Mouse (Mus musculus) layer of hippocampus, adult 9-10 months (tissue): ENCODE data around the gene Mecom.

ENCODE experiments used
- DNase-seq: peaks from one replicate; pipeline ENCODE4 v3.0.0; 2022; ENCODE audit warnings: low spot score

The Mecom gene

GRCm38 (mm10) chr3:30148378-30149079 is 399.3 kb downstream of the Mecom start:
- DNase-seq: no peak

DNA sequence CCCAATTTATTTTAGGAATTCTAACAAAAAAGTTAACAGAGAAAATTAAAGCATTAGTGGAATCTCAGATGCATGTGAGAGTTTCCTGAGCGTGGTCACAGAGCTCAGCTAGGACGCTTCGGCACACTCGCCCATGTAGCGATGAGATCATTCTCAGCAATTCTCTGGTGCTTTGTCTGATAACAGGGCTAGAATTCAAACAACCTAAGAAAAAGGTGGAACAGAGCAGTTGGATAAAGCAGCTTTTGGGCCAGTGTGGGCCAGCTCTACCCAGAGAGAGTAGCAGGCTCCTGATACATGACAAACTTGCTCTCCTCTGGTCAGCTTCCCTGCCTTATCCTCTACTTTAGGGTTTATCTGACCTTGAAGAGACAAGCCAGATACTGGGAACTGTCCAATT is 402.8 kb downstream of the Mecom start:
- no peak for DNase-seq

DNA sequence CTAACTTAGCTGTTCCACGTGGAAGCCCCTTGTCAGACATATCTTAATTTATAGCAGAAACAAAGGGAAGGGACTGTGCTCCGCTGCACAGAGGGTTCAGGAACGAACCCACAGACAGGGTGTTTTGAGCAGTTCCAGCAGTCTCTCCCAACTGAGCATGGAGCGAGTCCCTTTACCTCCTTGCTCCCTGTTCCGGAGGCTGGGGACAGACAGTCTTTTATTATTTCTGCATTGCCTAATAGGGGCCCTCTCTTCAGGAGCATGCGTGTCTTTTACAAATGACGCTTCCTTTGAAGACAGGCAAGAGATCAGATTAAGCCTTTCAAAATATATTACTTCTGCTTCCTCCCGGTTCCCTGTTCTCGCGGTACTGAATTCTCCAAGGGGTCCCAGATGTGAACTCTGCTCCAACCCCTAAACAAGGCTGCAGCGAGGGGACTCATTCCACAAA is 403.8 kb downstream of the Mecom start:
- DNase-seq: no peak

- no peak for DNase-seq
These were observed 404.4 kb downstream of the Mecom start for GRCm38 (mm10) chr3:30143440-30143839.

DNA sequence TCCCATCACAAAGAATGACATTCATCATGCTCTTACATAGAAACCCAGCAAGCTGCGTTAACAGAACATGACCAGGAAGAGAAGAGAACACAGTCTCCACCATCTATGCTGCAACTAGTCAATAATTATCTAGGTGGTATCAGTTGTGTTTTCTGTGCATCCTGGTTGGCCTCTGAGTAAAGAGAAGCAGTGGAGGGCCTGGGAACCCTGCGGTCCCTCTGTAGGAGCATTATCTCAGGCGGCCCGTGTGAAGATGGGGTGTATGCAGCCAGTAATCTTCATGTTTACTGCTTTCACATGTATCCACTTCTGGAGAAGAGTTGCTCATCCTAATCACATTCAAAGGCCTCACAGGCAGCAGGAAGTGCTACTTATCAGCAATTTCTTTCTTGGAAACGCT is 407.5 kb downstream of the Mecom start:
- DNase-seq: no peak

- no peak for DNase-seq
These were observed 408.1 kb downstream of the Mecom start for GRCm38 (mm10) chr3:30139678-30140077.

- no peak for DNase-seq
These were observed 409.2 kb downstream of the Mecom start for GRCm38 (mm10) chr3:30138588-30138987.

- DNase-seq: no peak
These were observed 412.0 kb downstream of the Mecom start for GRCm38 (mm10) chr3:30135857-30136256.

GRCm38 (mm10) chr3:30135119-30135518 is 412.7 kb downstream of the Mecom start:
- no peak for DNase-seq

DNA sequence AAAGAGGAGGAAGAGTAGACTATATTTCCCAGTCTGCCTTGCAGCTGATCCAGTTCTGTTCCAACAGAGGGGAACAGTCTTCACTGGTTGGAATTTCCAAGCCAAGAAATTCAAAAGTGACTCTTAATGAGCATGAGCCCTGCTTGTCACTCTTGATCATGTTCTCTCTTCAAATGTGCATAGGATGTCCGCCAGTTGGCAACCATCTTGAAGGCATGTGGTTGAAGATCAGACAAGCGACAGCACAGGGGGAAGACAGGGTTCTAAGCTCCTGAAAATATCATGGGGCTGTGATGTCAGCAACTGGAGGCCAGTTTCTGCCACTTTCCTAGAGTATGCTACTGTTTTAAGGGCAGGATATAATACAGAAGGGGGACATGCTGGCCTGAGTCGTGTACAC is 414.8 kb downstream of the Mecom start:
- DNase-seq: no peak

DNA sequence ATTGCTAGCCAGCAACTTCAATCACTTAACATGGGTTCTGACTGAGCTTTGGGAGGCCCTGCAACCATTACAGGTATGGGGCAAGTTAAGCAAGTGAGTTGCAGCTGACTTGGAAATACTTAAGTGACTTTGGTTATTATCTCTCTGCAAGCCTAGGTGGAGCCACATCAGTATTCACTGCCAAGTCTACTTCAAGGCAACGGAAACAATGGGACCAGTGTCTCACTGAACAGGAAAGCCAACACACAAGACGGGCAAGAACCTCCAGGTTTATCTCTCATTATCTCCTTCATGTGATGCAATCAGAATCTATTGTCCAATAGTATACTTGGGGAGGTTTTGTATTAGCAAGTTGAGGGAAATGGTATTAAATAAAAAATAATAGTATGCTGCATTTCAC is 415.4 kb downstream of the Mecom start:
- DNase-seq: no peak

- DNase-seq: no peak
These were observed 417.3 kb downstream of the Mecom start for GRCm38 (mm10) chr3:30130495-30130894.

- no peak for DNase-seq
These were observed 425.2 kb downstream of the Mecom start for GRCm38 (mm10) chr3:30122618-30123017.

DNA sequence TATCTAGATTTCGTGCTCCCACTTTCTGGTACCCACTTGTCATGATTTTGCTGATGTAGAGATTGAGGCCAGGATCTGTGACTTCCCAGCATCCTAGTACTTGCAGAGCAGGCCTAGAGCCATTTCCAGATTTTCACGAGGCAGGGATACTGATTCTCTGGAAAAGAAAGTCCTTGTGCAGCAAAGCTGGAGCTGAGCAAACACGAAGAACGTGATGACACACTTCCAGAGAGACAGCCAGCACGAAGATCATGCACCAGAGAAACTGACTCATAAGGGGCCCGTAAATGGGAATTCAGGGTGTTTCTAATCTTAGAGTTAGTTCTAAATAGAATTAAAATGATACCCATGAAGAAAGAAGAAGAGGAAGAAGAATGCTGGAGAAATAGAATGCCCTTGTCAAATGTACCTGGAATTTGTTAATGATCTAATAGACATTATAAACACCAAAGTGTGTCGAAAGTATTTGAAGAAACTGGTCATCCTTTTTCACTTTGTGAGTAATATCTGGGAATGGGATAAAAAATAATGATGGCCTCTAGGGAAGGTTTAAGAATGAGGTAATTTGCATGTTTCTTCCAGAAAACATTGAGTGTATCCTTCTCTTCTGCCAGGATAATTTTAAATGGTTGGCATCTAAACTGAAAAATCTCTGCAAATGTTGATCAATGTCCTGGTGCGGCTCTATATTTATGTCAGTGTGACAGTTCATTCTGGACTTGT is 426.9 kb downstream of the Mecom start:
- DNase-seq: no peak

GRCm38 (mm10) chr3:30118594-30119297 is 429.1 kb downstream of the Mecom start:
- DNase-seq: no peak

GRCm38 (mm10) chr3:30113249-30113770 is 434.5 kb downstream of the Mecom start:
- no peak for DNase-seq

DNA sequence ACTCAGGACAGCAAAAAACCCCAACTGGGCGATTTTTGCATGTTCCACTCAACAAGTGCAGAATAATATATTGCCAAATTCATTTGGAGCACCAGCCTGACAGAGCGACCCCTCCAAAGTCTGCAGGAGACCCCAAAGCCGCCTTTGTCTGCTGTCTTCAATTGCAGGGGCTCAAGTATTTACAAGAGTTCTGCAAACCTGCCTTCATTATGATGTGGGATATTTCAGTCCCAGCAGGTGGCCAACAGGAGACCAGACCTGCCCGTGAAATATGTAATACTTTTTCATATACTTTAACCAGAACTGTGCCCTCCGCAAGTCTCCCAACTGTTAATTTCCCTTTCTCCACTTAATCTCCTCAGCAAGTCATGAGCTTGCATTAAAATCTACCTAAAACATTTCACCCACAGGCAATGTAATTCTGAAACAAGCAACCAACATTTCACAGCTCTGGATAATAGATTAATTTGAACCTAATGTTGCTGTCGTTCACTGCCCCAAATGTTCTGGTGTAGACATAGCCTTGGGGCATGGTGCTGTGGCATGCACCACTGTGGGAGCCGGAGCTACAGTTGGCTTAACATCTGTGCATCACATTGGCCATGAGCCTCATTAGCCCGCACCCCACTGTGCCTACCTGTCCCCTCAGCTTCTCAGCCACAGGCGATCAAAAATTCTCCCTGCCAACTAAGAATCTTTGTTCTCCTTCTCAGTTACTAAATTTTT is 439.7 kb downstream of the Mecom start:
- DNase-seq: no peak

- no peak for DNase-seq
These were observed 441.3 kb downstream of the Mecom start for GRCm38 (mm10) chr3:30106481-30106880.

DNA sequence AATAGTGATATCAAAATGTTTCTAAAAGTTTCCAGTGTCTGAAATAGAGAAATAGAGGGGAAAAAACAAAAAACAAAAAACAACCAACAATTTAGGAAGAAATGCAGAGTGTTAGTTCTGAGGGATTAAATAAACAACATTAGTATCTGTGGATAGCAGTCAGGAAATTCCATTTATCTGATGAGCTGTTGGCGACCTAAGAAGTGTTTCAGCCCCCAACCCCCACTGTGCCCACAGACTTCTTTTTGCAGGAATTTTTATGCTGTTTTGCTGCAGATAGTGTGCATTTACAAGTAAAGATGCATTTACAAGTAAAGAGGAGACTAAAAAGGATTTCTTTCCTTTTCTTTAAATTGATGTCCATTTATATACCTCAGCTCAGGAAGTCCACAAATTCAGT is 441.9 kb downstream of the Mecom start:
- no peak for DNase-seq

GRCm38 (mm10) chr3:30105194-30105823 is 442.5 kb downstream of the Mecom start:
- DNase-seq: no peak

DNA sequence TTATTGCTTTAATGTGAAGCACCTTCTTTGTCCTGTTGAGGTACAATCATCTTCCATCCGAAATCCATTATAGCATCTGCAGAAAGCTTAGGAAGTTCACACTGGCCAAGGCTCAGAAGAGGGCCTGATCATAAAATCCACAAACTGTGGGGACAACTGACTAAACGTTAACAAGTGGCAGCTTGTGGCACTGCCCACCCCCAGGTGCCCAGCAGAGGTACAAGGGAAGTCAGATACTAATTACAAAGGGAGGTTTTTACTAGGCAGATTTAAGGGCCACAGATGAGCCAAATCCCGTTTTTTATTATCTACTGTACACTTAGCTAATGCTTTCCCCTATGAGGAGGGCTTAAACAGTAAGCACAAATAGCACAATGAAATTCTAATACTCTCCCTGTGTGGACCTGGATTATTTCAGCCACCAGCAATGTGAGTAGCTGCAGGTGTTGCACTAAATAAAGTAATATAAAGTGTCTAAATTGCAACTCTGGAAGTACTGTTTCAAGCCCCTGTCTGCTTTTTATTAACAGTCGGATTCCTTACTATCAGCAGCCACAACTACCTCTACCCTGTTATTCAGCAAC is 443.2 kb downstream of the Mecom start:
- DNase-seq: no peak
